Mouse (Mus musculus) embryonic facial prominence, embryonic 11.5 days (tissue): Measurements from ENCODE around the gene Amn. TPM values are rescaled to one million over a fixed set of nuclear protein-coding genes. Genes with fewer than 3 reads are reported as not detected.

Experiments used
- ATAC-seq: fragments of 200-750 bp; cut with Nextera tagmentation; replicated peaks from 2 replicates; pipeline ENCODE4 v1.8.0; 2017; ENCODE audit warnings: low read depth; ENCODE audit not compliant: insufficient number of reproducible peaks, low FRiP score, low TSS enrichment
- DNase-seq: peaks from one replicate; pipeline ENCODE4 v3.0.0-alpha.2; 2015; ENCODE audit warnings: low spot score
- H3K27ac ChIP-seq: fragments of 300-500 bp; sonication (generic); replicated peaks from 2 replicates; pipeline ENCODE4 v1.5.1; 2014; ENCODE audit warnings: mild to moderate bottlenecking, low read depth, low read length, control low read depth
- H3K27me3 ChIP-seq: fragments of 300-500 bp; sonication (generic); 2 replicates; pipeline ENCODE4 v1.6.1; 2014; ENCODE audit warnings: mild to moderate bottlenecking, low read length, moderate library complexity, mixed read lengths; ENCODE audit not compliant: control insufficient read depth, insufficient read depth
- H3K36me3 ChIP-seq: fragments of 300-500 bp; sonication (generic); replicated peaks from 2 replicates; pipeline ENCODE4 v1.6.1; 2014; ENCODE audit warnings: low read depth, mild to moderate bottlenecking, low read length, moderate library complexity, mixed read lengths; ENCODE audit not compliant: control insufficient read depth, insufficient read depth
- H3K4me1 ChIP-seq: fragments of 300-500 bp; sonication (generic); 2 replicates; pipeline ENCODE4 v1.6.1; 2014; ENCODE audit warnings: low read length, mixed read lengths; ENCODE audit not compliant: control insufficient read depth, insufficient read depth
- H3K4me2 ChIP-seq: fragments of 300-500 bp; sonication (generic); 2 replicates; pipeline ENCODE4 v1.6.1; 2014; ENCODE audit warnings: low read depth, mild to moderate bottlenecking, control low read depth, low read length, moderate library complexity
- H3K4me3 ChIP-seq: fragments of 300-500 bp; sonication (generic); 2 replicates; pipeline ENCODE4 v1.5.1; 2014; ENCODE audit warnings: low read depth, low read length, control low read depth
- H3K9ac ChIP-seq: fragments of 300-500 bp; sonication (generic); replicated peaks from 2 replicates; pipeline ENCODE4 v1.6.1; 2014; ENCODE audit warnings: mild to moderate bottlenecking, control low read depth, low read length
- H3K9me3 ChIP-seq: fragments of 300-500 bp; sonication (generic); replicated peaks from 2 replicates; pipeline ENCODE4 v1.6.1; 2016; ENCODE audit warnings: mild to moderate bottlenecking, low read length, inconsistent platforms, mixed read lengths; ENCODE audit not compliant: control insufficient read depth
- WGBS: fragments of 180-500 bp; shearing (Covaris S2); extraction: QIAGEN DNeasy Blood & Tissue Kit; methylation state at CpG from one replicate; pipeline ENCODE4 v1.1.7; 2014; 5-methylcytosine and 5-hydroxymethylcytosine counted together
- polyA plus RNA-seq: library from polyadenylated mRNA; unstranded; fragments of >200 nt; fragmentation: Nextera tagmentation; extraction: Ambion mirVana; gene quantifications from 2 replicates; pipeline ENCODE4 v1.2.1, GENCODE M21; 2014

The Amn gene
- polyA plus RNA-seq, 1 experiment from 2014 or later = 0.28 TPM

DNA sequence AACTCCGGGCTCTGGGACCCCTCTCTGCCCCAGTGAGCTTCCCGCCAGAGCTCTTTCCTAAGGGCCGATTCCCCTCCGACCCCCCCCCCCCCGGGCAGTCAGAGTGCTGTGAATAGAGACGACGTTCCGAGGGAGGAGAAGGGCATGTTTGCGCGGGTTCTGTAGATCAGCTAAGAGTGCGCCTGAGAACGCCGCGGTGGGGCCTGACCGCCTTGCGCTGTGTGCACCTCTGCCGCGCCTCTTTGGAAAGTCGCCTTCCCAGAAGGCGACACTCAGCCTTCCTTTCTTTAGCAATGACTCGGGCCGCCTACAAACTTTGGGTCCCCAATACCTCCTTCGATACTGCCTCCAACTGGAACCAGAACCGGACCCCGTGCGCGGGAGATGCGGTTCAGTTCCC is 511 bp downstream of the Amn start:
- Histone ChIP-seq H3K4me3 (0 out of 2 replicates have a peak overlapping the region, but pooled peaks have one; percentile 10), H3K4me1 (peaks cover 9% of the 10 kb centered on the region), H3K36me3 (no peaks in the 10 kb centered on the region), H3K9ac (no peak overlapping the region), H3K27ac (no peak overlapping the region), H3K27me3 (peaks cover 62% of the 10 kb centered on the region), H3K9me3 (no peaks in the 10 kb centered on the region), H3K4me2 (no peak overlapping the region; the same call in 1 of the 2 replicates)
- DNase-seq = no peak
- no peak for ATAC-seq
- whole genome bisulfite sequencing = 8% methylated on average over 27 of the region's 28 CpGs

DNA sequence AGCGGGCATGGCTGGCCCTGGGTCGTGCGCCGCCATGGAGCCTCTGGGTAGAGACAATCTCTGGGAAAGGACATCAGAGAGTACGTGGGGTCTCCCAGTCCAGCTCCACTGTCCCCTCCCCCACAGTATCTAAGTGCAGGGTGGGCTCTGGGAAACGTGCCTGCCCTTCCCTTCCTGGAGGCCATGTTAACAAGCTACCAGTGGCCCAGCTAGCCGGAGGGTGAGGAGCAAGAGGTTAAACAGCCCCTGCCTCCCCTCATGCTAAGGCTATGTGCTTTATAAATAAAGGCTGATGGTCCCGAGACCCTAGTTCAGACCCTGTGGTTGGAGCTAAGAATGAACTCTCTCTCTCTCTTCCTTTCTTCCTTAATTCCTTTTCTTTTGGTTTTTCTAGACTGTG is 1.1 kb downstream of the Amn start:
- WGBS = 19% methylated on average over 8 of the region's 8 CpGs
- ATAC-seq (no peak), DNase-seq (no peak)
- Histone ChIP-seq H3K27ac (no peak overlapping the region), H3K4me2 (no peak overlapping the region), H3K4me3 (no peak overlapping the region), H3K9me3 (no peaks in the 10 kb centered on the region), H3K4me1 (peaks cover 9% of the 10 kb centered on the region), H3K27me3 (peaks cover 68% of the 10 kb centered on the region), H3K9ac (no peak overlapping the region), H3K36me3 (no peaks in the 10 kb centered on the region)

DNA sequence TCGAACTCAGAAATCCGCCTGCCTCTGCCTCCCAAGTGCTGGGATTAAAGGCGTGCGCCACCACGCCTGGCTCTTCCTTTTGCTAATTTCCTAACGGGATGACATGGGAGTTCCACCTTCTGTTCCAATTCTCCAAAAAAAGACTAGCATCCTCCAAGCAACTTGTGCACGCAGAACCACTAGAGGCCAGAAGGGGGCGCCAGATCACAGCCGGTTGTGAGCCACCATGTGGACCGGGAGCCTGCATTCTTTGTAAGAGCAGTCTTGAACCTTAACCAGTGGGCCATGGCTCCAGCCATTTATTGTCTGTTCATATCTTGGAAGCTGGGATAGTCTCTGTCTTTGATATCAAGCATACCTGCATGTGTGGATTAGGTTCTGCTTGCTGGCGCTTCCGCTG is 1.5 kb downstream of the Amn start:
- WGBS = 23% methylated on average over 12 of the region's 12 CpGs

DNA sequence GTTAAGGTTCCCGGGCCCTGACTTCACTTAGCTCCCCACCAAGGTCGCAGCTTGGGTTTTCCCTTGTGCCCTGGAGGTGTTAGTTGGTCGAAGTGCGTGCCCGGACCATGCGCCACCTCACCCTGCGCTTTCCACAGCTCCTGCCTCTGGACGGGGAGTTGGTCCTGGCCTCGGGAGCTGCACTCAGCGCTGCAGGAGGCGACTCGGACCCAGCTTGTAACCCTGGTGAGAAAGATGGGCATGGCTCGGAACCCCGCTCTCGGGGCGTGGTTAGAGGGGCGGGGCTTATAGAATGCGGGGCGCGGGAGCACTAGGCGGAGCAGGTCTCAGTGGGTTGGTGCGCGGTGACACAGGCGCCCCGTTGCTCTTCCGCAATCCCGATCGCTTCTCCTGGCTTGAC is 3.1 kb downstream of the Amn start:
- H3K4me3 ChIP-seq = peak overlapping the region; percentile 34
- H3K9me3 ChIP-seq = no peaks in the 10 kb centered on the region
- H3K4me1 ChIP-seq = peaks cover 9% of the 10 kb centered on the region
- 2% methylated on average over 28 of the region's 28 CpGs for WGBS
- H3K36me3 ChIP-seq = no peaks in the 10 kb centered on the region
- no peak for ATAC-seq
- peak; percentile 34 for DNase-seq
- no peak overlapping the region; the same call in 1 of the 2 replicates for H3K9ac ChIP-seq
- H3K4me2 ChIP-seq = peak overlapping the region; percentile 74
- H3K27me3 ChIP-seq = peaks cover 68% of the 10 kb centered on the region
- H3K27ac ChIP-seq = no peak overlapping the region

More for the DNA sequence above, 1.5 kb downstream of the Amn start:
- ATAC-seq (no peak), DNase-seq (peak; percentile 87)
- Histone ChIP-seq H3K9me3 (no peaks in the 10 kb centered on the region), H3K9ac (no peak overlapping the region), H3K27me3 (peaks cover 68% of the 10 kb centered on the region), H3K4me3 (no peak overlapping the region), H3K4me1 (peaks cover 9% of the 10 kb centered on the region), H3K27ac (no peak overlapping the region), H3K36me3 (no peaks in the 10 kb centered on the region), H3K4me2 (no peak overlapping the region)

DNA sequence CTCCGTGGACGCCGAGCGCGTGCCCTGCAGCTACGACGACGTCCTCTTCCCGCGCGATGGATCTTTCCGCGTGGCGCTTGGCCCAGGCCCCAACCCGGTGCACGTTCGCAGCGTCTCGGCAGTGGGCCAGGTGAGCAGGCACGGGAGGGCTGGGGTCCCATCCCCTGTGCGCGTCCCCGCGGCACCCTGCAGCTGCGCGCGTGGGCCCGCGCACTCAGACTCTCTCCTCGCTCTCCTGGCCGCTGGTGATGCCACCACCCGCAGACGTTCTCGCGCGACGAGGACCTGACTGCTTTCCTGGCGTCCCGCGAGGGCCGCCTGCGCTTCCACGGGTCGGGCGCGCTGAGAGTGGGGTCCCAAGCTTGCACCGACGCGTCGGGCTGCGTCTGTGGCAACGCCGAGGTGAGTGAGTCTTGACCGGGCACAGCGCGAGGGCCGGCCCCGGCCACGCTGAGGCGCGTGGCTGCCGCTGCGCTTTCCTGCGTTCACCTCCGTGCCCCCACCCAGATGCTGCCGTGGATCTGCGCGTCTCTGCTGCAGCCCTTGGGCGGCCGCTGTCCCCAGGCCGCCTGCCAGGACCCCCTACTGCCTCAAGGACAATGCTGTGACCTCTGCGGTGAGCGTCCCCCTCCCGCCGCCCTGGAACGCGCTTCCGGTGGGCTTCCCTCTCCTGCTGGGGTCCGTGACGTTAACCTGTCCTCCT is 3.7 kb downstream of the Amn start:
- WGBS = 4% methylated on average over 73 of the region's 80 CpGs
- no peaks in the 10 kb centered on the region for H3K9me3 ChIP-seq
- H3K27ac ChIP-seq = no peak overlapping the region
- DNase-seq (no peak), ATAC-seq (no peak)
- H3K4me2 ChIP-seq = peak overlapping the region; percentile 74
- peak overlapping the region; percentile 34 for H3K4me3 ChIP-seq
- peaks cover 9% of the 10 kb centered on the region for H3K4me1 ChIP-seq
- no peaks in the 10 kb centered on the region for H3K36me3 ChIP-seq
- H3K9ac ChIP-seq = peak overlapping the region; percentile 15
- H3K27me3 ChIP-seq = peaks cover 68% of the 10 kb centered on the region

DNA sequence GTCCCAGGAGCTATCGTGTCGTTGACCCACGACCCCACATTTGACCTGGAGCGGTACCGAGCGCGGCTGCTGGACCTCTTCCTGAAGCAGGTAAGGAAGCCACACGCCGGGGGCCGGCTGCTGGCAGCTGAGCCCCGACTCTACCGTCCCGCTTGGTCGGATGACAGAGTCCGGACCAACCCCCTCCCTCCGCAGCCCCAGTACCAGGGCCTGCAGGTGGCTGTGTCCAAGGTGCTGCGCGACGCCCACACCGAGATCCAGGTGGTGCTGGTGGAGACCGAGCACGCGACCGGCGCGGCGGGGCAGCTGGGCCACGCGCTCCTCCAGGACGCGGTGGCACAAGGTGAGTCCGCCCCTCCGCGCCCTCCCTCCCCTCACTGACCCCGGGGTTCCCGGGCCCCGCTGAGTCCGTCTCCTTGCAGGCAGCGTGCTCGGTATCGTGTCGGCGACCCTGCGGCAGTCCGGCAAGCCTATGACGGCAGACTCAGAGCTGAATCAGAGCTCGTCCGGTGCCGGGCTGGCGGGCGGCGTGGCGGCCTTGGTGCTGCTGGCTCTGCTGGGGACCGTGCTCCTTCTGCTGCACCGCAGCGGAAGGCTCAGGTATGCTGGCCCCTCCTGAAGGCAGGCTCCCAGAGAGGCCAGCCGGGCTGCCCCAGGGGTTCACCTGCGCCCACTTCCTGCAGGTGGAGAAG is 4.4 kb downstream of the Amn start:
- Histone ChIP-seq H3K4me2 (peak overlapping the region; percentile 74), H3K4me1 (peaks cover 9% of the 10 kb centered on the region), H3K36me3 (no peaks in the 10 kb centered on the region), H3K9ac (peak overlapping the region; percentile 15), H3K4me3 (peak overlapping the region; percentile 34), H3K27me3 (peaks cover 65% of the 10 kb centered on the region), H3K27ac (no peak overlapping the region), H3K9me3 (no peaks in the 10 kb centered on the region)
- WGBS = 2% methylated on average over 58 of the region's 58 CpGs
- ATAC-seq (no peak), DNase-seq (no peak)

DNA sequence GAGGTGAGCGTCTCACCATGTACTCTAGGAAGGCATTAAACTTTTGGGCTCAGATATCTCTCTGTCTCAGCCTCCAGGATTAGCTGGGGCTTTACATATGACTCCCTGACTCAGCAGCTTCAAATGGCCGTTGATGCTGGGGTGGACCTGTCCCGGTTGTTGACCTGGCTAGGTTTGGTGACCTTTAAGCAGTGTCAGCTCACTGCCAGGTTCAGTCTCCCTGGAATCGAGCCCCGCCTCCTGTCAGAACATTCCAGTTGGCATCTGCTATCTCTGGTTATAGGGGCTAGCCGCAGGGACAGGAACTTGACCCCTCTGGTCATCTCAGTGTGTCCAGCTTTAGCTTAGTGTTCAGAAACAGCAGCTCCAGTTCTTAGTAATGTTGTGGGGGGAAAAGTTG is 5.5 kb downstream of the Amn start:
- no peak for DNase-seq
- Histone ChIP-seq H3K27ac (no peak overlapping the region), H3K9me3 (no peaks in the 10 kb centered on the region), H3K4me2 (no peak overlapping the region), H3K4me3 (no peak overlapping the region), H3K9ac (no peak overlapping the region), H3K4me1 (peaks cover 9% of the 10 kb centered on the region), H3K27me3 (peaks cover 55% of the 10 kb centered on the region), H3K36me3 (no peaks in the 10 kb centered on the region)
- no peak for ATAC-seq
- WGBS = 39% methylated on average over 6 of the region's 6 CpGs

DNA sequence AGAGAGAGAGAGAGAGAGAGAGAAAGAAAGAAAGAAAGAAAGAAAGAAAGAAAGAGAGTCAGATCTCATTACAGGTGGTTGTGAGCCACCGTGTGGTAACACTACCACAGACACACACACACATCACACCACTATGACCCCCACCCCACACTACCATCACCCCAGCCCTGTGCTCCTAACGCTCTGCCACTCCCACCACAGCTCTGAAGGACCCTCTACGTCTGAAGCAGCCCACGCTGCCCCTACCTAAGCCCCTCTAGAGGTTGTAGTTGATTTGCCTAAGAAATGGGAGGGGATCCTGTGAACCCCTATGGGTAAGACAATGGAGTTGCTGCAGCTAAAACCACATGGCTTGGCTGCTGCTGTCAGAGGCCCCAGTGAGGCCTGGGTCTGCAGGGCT is 12.7 kb downstream of the Amn start:
- WGBS = 74% methylated on average over 4 of the region's 4 CpGs
- H3K9ac ChIP-seq = no peak overlapping the region
- DNase-seq = no peak

More for the DNA sequence above, 12.7 kb downstream of the Amn start:
- H3K4me3 ChIP-seq = no peak overlapping the region
- 0 out of 2 replicates have a peak, but pooled peaks have one; percentile 51 for ATAC-seq
- H3K27me3 ChIP-seq = no peaks in the 10 kb centered on the region
- no peak overlapping the region for H3K4me2 ChIP-seq
- H3K9me3 ChIP-seq = no peaks in the 10 kb centered on the region
- no peak overlapping the region for H3K27ac ChIP-seq
- H3K4me1 ChIP-seq = no peaks in the 10 kb centered on the region
- H3K36me3 ChIP-seq = no peaks in the 10 kb centered on the region
